ENCODE assay signal across 8 mouse cellular contexts in the genomic region with DNA sequence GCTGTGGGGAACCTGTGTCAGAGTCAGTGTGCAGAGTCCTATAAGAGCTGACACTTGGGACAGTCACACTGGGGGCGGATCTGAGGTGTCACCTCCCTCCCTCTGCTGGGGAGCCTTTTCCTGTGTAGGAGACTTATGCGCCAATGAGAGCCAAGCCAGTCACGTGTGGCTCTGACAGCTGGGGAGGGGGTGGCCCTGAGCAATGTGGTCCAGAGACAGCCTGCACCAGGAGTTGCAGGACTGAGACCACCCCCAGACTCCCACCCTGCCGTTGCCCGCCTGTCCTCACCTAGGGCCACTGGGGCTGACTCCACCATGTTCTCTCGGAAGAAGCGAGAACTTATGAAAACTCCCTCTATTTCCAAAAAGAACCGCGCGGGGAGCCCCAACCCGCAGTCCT. TPM values are rescaled to one million over a fixed set of nuclear protein-coding genes. Genes with fewer than 3 reads are reported as not detected.
DNase-seq lines count a peak whose midpoint lies in the region; ATAC-seq and TF ChIP-seq lines count a peak whose summit lies in the region.
"Had no signal": no experiment of that assay in that cellular context is flagged by ENCODE, and none has a peak within 500 bp of the region (broad histone marks: within the 10 kb centered on the region; RNA-seq: fewer than 3 reads in every experiment).

A gene (plus strand): TSS at position 143 of the 400 bp plus-strand sequence.

- H3K27ac ChIP-seq in ES-E14 (ENCODE audit: insufficient read depth, low read depth, low read length, poor library complexity, severe bottlenecking), result no peak within 1 kb of the TSS
- peak within 1 kb of the TSS; percentile 79 for H3K27ac ChIP-seq in liver, embryonic 11.5 days (ENCODE audit: low read depth, low read length)
- H3K27ac ChIP-seq in kidney, embryonic 15.5 days, result no peak within 1 kb of the TSS
- no peak within 1 kb of the TSS for H3K27ac ChIP-seq in midbrain, embryonic 16.5 days (ENCODE audit: low read length)

- H3K4me3 ChIP-seq in ES-E14 (ENCODE audit: insufficient read depth in 1 of 2, low read depth in 1 of 2, low read length in 2 of 2, poor library complexity in 1 of 2, severe bottlenecking in 1 of 2), result no peak within 1 kb of the TSS
- peak within 1 kb of the TSS; percentile 66 for H3K4me3 ChIP-seq in liver, embryonic 11.5 days (ENCODE audit: low read depth, low read length)
- H3K4me3 ChIP-seq in kidney, embryonic 15.5 days (replicated peaks), result no peak within 1 kb of the TSS; the same call in 1 of the 2 replicates
- no peak within 1 kb of the TSS for H3K4me3 ChIP-seq in midbrain, embryonic 16.5 days (ENCODE audit: low read depth, low read length)
- H3K4me3 ChIP-seq: myocyte had no signal

- in situ Hi-C loops in ES-E14 (cut with MboI; ENCODE audit: low sequenced_read_pairs in 2 of 2, unreplicated experiment in 2 of 2), result no loop called here

- no peaks in the 10 kb centered on the region for H3K9me3 ChIP-seq in ES-E14 (ENCODE audit: control insufficient read depth, insufficient read depth, low read depth, low read length)
- H3K9me3 ChIP-seq in liver, embryonic 11.5 days (ENCODE audit: control insufficient read depth, low read length), result no peaks in the 10 kb centered on the region
- no peaks in the 10 kb centered on the region for H3K9me3 ChIP-seq in kidney, embryonic 15.5 days (replicated peaks)
- no peaks in the 10 kb centered on the region; the same call in 1 of the 2 replicates for H3K9me3 ChIP-seq in midbrain, embryonic 16.5 days (replicated peaks; ENCODE audit: control insufficient read depth, low read length, poor library complexity, severe bottlenecking)

- DNase-seq in ES-E14 (ENCODE audit: low read depth, low spot score), result no peak
- DNase-seq in c-Kit-positive CD71-negative TER-119-negative erythroid progenitor cells, embryonic 14.5 days (ENCODE audit: low read depth), result peak; percentile 84
- no peak for DNase-seq in liver, embryonic 11.5 days (ENCODE audit: low spot score)
- DNase-seq in skeletal muscle tissue, adult 2 months (ENCODE audit: low read depth, low spot score), result peak; percentile 59
- DNase-seq in layer of hippocampus, adult 8-10 months (ENCODE audit: low spot score in 2 of 2), result no peak

- H3K9ac ChIP-seq in ES-E14 (ENCODE audit: insufficient read depth, low read depth, low read length, poor library complexity, severe bottlenecking), result no peak within 1 kb of the TSS
- peak within 1 kb of the TSS; percentile 69 for H3K9ac ChIP-seq in liver, embryonic 11.5 days (ENCODE audit: low read depth, low read length)
- no peak within 1 kb of the TSS for H3K9ac ChIP-seq in kidney, embryonic 15.5 days
- no peak within 1 kb of the TSS for H3K9ac ChIP-seq in midbrain, embryonic 16.5 days (ENCODE audit: low read depth, low read length)

- H3K27me3 ChIP-seq in liver, embryonic 11.5 days (replicated peaks; ENCODE audit: control insufficient read depth, insufficient read depth, low read length), result peaks cover 21% of the 10 kb centered on the region
- peaks cover 50% of the 10 kb centered on the region for H3K27me3 ChIP-seq in kidney, embryonic 15.5 days
- peaks cover 52% of the 10 kb centered on the region for H3K27me3 ChIP-seq in midbrain, embryonic 16.5 days (ENCODE audit: control insufficient read depth, insufficient read depth, low read depth, low read length)

- peaks cover 5 to 40% of the 10 kb centered on the region in 2 experiments for H3K4me1 ChIP-seq in ES-E14 (ENCODE audit: control insufficient read depth in 2 of 2, insufficient read depth in 2 of 2, low read length in 2 of 2, poor library complexity in 1 of 2)
- peaks cover 39% of the 10 kb centered on the region for H3K4me1 ChIP-seq in liver, embryonic 11.5 days (replicated peaks; ENCODE audit: control insufficient read depth, insufficient read depth, low read length)
- H3K4me1 ChIP-seq in kidney, embryonic 15.5 days, result peaks cover 36% of the 10 kb centered on the region
- H3K4me1 ChIP-seq in midbrain, embryonic 16.5 days (ENCODE audit: control insufficient read depth, insufficient read depth, low read length), result no peaks in the 10 kb centered on the region

- peak; percentile 79 for ATAC-seq in liver, embryonic 11.5 days (replicated peaks; ENCODE audit: low FRiP score)
- no peak for ATAC-seq in kidney, embryonic 15.5 days (replicated peaks; ENCODE audit: low FRiP score)
- ATAC-seq in midbrain, embryonic 16.5 days, result no peak

- H3K4me2 ChIP-seq in liver, embryonic 11.5 days, result peak within 1 kb of the TSS; percentile 84
- H3K4me2 ChIP-seq in kidney, embryonic 15.5 days, result no peak within 1 kb of the TSS
- H3K4me2 ChIP-seq in midbrain, embryonic 16.5 days (ENCODE audit: low read length), result no peak within 1 kb of the TSS

- peaks cover 5% of the 10 kb centered on the region; the same call in 1 of the 2 replicates for H3K36me3 ChIP-seq in ES-E14 (ENCODE audit: control insufficient read depth, insufficient read depth, low read length, poor library complexity, severe bottlenecking)
- peaks cover 2% of the 10 kb centered on the region; the same call in 1 of the 2 replicates for H3K36me3 ChIP-seq in liver, embryonic 11.5 days (ENCODE audit: control insufficient read depth, insufficient read depth, low read length)
- H3K36me3 ChIP-seq in kidney, embryonic 15.5 days, result peaks cover 4% of the 10 kb centered on the region
- peaks cover 3% of the 10 kb centered on the region for H3K36me3 ChIP-seq in midbrain, embryonic 16.5 days (ENCODE audit: control insufficient read depth, insufficient read depth, low read length)

- 46% methylated on average over 11 of the region's 11 CpGs for WGBS in liver, embryonic 11.5 days
- WGBS in kidney, embryonic 15.5 days, result 69% methylated on average over 11 of the region's 11 CpGs
- 72% methylated on average over 11 of the region's 11 CpGs for WGBS in midbrain, embryonic 16.5 days

TF ChIP-seq in ES-E14, 5 proteins besides CTCF, POLR2A, EP300 and RAD21:
- TF ChIP-seq ZC3H11A (IDR thresholded peaks at IDR 0.05; ENCODE audit: borderline replicate concordance, low read depth, low read length) (no peak), CHD2 (IDR thresholded peaks at IDR 0.05; ENCODE audit: low read depth, low read length) (no peak), HCFC1 (IDR thresholded peaks at IDR 0.05; ENCODE audit: borderline replicate concordance, insufficient read depth, low read length) (no peak), ZNF384 (IDR thresholded peaks at IDR 0.05; ENCODE audit: low read depth, low read length) (no peak), MAFK (IDR thresholded peaks at IDR 0.05; ENCODE audit: insufficient read depth, low read depth, low read length) (no peak)

RNA-seq across cellular contexts. Expression of the gene that starts here (rescaled TPM):
- total RNA-seq in ES-E14 (2012; rRNA removed), result 17.0 and 20.9 TPM in 2 replicates
- polyA plus RNA-seq in liver, embryonic 11.5 days (2014; fragmentation: Nextera tagmentation; extraction: Ambion mirVana), result 29.0 and 29.4 TPM in 2 replicates
- polyA plus RNA-seq in kidney, embryonic 15.5 days (2015; fragmentation: Nextera tagmentation; extraction: Ambion mirVana), result 8.7 and 10.0 TPM in 2 replicates
- polyA plus RNA-seq in midbrain, embryonic 16.5 days (2015; fragmentation: Nextera tagmentation; extraction: Ambion mirVana), result 1.2 TPM in 2 replicates
- 10 to 100 TPM in 2 of 4 experiments, 1 to 10 TPM in 2; 2.8 to 14.1 (median 8.2) TPM for total RNA-seq in layer of hippocampus, adult 8-10 months (2022)

Comparison
In these comparisons a context has a peak if more than half of its experiments do, and no peak if none do; other contexts are left out.
1. DNase-seq: peak in c-Kit-positive CD71-negative TER-119-negative erythroid progenitor cells, embryonic 14.5 days (single experiment) and skeletal muscle tissue, adult 2 months (single experiment); none in ES-E14 (single experiment), liver, embryonic 11.5 days (single experiment) and layer of hippocampus, adult 8-10 months (0 of 2).